Mouse (Mus musculus): ENCODE results near the gene Ddx19b.
A peak's percentile ranks its signal among the peaks of the same experiment; 100 is the strongest.

- TF ChIP-seq POLR2A (IDR thresholded peaks at IDR 0.05; ENCODE audit: borderline replicate concordance, extremely low read depth, low read depth, low read length) (peak; percentile 72), CTCF (IDR thresholded peaks at IDR 0.05; ENCODE audit: insufficient read depth, low read length) (no peak)
Measured at GRCm38 (mm10) chr8:111027391-111027937, 4.1 kb downstream of the Ddx19b start.
